Mouse (Mus musculus): ENCODE data around the gene Atf7ip2. TPM values are rescaled to one million over a fixed set of nuclear protein-coding genes. Genes with fewer than 3 reads are reported as not detected.

Gene Atf7ip2
- total and polyA plus RNA-seq, 3 experiments: 0.11 to 0.23 TPM; not detected in 1

DNA sequence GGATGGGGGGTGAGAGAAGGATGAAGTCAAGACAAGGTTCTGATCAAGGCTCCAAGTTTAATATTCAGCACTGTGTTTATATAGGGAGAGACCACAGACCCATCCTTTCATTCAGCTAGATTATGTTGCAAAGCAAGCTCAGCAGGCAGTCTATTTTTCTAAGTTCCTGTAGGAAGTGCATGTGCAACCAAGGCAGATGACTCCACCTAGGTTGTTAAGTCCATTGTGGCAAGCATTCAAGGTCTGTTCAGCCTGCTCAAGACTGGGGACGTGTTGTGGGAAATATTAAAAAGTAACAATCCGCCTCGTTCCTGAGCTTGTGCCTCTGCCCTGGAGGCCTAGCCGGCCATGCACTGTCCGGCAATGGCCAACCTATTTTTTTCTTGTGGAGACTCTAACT is 45.1 kb upstream of the Atf7ip2 start:
- no peak for DNase-seq (ENCODE audit: low read depth, low spot score)
- H3K4me3 ChIP-seq (ENCODE audit: control insufficient read depth in 1 of 2, insufficient read depth in 1 of 2, low read depth in 2 of 2, low read length in 2 of 2): no peak overlapping the region
- TF ChIP-seq ZNF384 (IDR thresholded peaks at IDR 0.05; ENCODE audit: low read depth, low read length) (no peak), E2F4 (IDR thresholded peaks at IDR 0.05; ENCODE audit: borderline replicate concordance, low read depth, low read length) (no peak), RAD21 (IDR thresholded peaks at IDR 0.05; ENCODE audit: low read depth, low read length) (no peak), MYB (IDR thresholded peaks at IDR 0.05; ENCODE audit: low read depth, low read length) (no peak), ETS1 (IDR thresholded peaks at IDR 0.05; ENCODE audit: low read depth, low read length) (no peak), NELFE (IDR thresholded peaks at IDR 0.05; ENCODE audit: low read depth, low read length) (no peak)
- H3K9me3 ChIP-seq (replicated peaks; ENCODE audit: insufficient read depth, low read length): no peaks in the 10 kb centered on the region
- no peaks in the 10 kb centered on the region for H3K79me2 ChIP-seq (ENCODE audit: control insufficient read depth, insufficient read depth, low read length, poor library complexity)
- no peaks in the 10 kb centered on the region for H3K36me3 ChIP-seq (ENCODE audit: control insufficient read depth in 1 of 2, insufficient read depth in 2 of 2, low read length in 2 of 2)
- no peaks in the 10 kb centered on the region for H3K27me3 ChIP-seq (ENCODE audit: control insufficient read depth in 1 of 2, insufficient read depth in 2 of 2, low read length in 2 of 2)
- no peaks in the 10 kb centered on the region for H3K4me1 ChIP-seq (ENCODE audit: control insufficient read depth in 1 of 2, insufficient read depth in 2 of 2, low read length in 2 of 2)
- H3K9ac ChIP-seq (ENCODE audit: control insufficient read depth, low read depth, low read length, poor library complexity, severe bottlenecking): no peak overlapping the region
- H3K27ac ChIP-seq (ENCODE audit: control insufficient read depth, low read depth, low read length): no peak overlapping the region

DNA sequence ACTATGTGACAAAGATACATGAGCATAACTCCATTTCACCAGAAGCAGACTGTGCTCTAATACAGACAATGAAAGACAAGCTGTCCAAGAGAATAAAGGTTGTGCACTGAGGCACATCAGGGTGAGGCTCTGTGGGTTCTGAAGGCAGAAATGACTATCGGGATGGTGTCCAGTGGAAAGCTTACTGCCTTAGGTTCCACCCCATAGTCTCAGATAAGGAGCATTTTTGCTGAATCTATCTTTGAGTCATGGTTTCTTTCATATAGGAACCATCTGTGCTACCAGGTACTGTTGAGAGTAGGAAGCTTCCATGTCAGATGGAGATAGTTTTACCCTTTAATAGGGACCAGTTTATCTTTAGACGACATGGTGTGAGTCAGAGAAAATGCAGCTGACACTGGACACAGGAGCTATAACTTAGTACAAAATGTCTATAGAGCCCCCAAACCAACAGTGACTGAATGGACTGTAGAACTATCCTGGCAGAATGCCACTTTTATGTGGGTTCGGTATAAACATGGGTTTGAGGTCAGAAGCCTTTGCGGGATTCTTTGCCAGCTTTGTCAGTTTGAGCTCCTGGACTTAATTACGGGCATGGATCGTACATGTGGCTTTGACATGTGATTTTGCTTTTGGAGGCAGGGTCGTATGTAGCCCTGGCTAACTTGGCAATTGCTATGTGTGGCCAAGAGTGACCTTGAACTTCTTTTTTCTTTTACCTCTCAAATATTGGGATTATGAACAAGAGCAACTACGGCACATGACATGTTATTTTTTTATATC is 23.2 kb upstream of the Atf7ip2 start:
- H3K9me3 ChIP-seq (replicated peaks; ENCODE audit: insufficient read depth, low read length): no peaks in the 10 kb centered on the region
- DNase-seq (ENCODE audit: low read depth, low spot score): no peak
- no peak overlapping the region for H3K4me3 ChIP-seq (ENCODE audit: control insufficient read depth in 1 of 2, insufficient read depth in 1 of 2, low read depth in 2 of 2, low read length in 2 of 2)
- no peaks in the 10 kb centered on the region for H3K4me1 ChIP-seq (ENCODE audit: control insufficient read depth in 1 of 2, insufficient read depth in 2 of 2, low read length in 2 of 2)
- H3K9ac ChIP-seq (ENCODE audit: control insufficient read depth, low read depth, low read length, poor library complexity, severe bottlenecking): no peak overlapping the region
- H3K36me3 ChIP-seq (ENCODE audit: control insufficient read depth in 1 of 2, insufficient read depth in 2 of 2, low read length in 2 of 2): no peaks in the 10 kb centered on the region
- TF ChIP-seq KAT2A (conservative IDR thresholded peaks at IDR 0.05; ENCODE audit: low read depth, low read length) (no peak), POLR2AphosphoS2 (IDR thresholded peaks at IDR 0.05; ENCODE audit: low read length) (no peak), CHD2 (IDR thresholded peaks at IDR 0.05; ENCODE audit: low read length) (no peak), UBTF (IDR thresholded peaks at IDR 0.05; ENCODE audit: borderline replicate concordance, insufficient read depth, low read depth, low read length) (no peak), E2F4 (IDR thresholded peaks at IDR 0.05; ENCODE audit: borderline replicate concordance, low read depth, low read length) (no peak), GATA1 (IDR thresholded peaks at IDR 0.05; ENCODE audit: low read depth, low read length) (no peak), EP300 (IDR thresholded peaks at IDR 0.05; ENCODE audit: low read depth in 1 of 2, low read length in 2 of 2) (no peak), BHLHE40 (IDR thresholded peaks at IDR 0.05; ENCODE audit: borderline replicate concordance, low read depth, low read length) (no peak), MAFK (IDR thresholded peaks at IDR 0.05; ENCODE audit: borderline replicate concordance, low read depth, low read length) (no peak), CTCF (IDR thresholded peaks at IDR 0.05 in 2 of 3, conservative IDR thresholded peaks at IDR 0.05 in 1 of 3; ENCODE audit: control insufficient read depth in 1 of 3, insufficient read depth in 1 of 3, low read depth in 2 of 3, low read length in 3 of 3, poor library complexity in 1 of 3, severe bottlenecking in 1 of 3) (no peak), JUND (IDR thresholded peaks at IDR 0.05; ENCODE audit: low read depth, low read length) (no peak), SIN3A (IDR thresholded peaks at IDR 0.05; ENCODE audit: low read length) (no peak), RCOR1 (IDR thresholded peaks at IDR 0.05; ENCODE audit: low read depth, low read length) (no peak), TAL1 (IDR thresholded peaks at IDR 0.05; ENCODE audit: low read length) (no peak)
- no peak overlapping the region for H3K27ac ChIP-seq (ENCODE audit: control insufficient read depth, low read depth, low read length)
- no peaks in the 10 kb centered on the region for H3K27me3 ChIP-seq (ENCODE audit: control insufficient read depth in 1 of 2, insufficient read depth in 2 of 2, low read length in 2 of 2)
- H3K79me2 ChIP-seq (ENCODE audit: control insufficient read depth, insufficient read depth, low read length, poor library complexity): no peaks in the 10 kb centered on the region
